Mouse (Mus musculus): ENCODE measurements around the gene H2afz.
"Not testable (repeated sequence)": the region's sequence is repeated elsewhere in the genome, so short reads cannot be mapped to it uniquely, and the experiment has no call there.

The H2afz gene

DNA sequence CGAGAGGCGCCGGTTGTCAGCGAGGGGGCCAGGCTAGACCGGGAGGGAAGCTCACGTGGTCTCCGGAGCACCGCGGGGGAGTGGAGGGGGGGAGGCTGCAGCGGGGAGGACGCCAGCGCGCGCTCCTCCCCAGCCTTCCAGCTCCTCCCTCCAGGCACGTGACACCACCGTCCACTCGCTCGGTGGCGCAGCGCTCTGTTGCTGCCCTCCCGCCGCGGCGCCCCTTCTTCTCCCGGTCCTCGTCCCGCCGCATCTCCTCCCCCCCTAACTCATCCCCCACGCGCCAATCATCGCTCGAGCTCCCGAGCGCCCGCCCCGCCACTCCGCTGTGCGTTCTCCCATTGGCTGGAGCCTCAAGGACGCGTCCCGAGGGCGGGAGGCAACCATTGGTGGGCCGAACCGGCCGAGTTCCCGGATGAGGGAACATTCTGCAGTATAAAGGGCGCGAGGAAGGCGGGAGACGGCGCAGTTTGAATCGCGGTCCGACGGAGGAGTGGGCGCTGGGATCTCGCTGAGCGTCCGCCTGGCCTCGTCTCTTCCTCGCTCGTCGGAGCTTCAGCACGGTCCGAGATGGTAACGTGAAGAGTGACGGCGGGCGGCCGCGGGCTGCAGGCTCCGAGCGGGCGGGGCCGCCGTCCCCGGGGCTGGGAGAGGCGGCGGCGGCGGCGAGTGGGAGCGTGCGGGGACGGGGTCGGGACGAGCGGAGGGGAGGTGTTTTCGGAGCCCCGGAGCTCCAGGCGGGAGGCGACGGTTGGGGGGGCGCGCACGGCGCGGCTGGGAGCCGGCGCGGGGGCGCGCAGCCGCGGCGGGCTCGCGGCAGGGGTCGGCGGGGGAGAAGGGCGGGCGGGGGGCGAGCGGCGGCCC, at the start of gene H2afz:
Gene H2afz, plus strand, starts transcription at position 364 of the 864 bp plus-strand sequence.
- peak; percentile 96 to 97 for DNase-seq

DNA sequence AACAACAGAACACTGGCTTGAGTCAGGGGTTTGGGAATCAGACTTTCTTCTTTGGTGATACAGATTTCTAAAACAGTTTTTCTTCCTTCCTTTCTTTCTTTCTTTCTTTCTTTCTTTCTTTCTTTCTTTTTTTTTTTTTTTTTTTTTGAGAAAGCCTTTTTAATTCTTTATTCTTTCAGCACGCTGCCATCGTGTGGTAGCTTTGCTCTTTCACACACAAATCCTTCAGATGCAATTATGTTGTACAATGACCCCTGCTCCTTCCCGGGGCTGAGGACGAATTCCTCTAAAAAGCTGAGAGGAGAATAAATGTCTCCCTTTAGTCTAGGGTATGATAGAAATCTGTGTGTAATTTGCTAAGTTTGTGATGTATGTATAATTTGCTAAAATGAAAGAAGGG, 45.6 kb upstream of the H2afz start:
- no peak for DNase-seq

DNA sequence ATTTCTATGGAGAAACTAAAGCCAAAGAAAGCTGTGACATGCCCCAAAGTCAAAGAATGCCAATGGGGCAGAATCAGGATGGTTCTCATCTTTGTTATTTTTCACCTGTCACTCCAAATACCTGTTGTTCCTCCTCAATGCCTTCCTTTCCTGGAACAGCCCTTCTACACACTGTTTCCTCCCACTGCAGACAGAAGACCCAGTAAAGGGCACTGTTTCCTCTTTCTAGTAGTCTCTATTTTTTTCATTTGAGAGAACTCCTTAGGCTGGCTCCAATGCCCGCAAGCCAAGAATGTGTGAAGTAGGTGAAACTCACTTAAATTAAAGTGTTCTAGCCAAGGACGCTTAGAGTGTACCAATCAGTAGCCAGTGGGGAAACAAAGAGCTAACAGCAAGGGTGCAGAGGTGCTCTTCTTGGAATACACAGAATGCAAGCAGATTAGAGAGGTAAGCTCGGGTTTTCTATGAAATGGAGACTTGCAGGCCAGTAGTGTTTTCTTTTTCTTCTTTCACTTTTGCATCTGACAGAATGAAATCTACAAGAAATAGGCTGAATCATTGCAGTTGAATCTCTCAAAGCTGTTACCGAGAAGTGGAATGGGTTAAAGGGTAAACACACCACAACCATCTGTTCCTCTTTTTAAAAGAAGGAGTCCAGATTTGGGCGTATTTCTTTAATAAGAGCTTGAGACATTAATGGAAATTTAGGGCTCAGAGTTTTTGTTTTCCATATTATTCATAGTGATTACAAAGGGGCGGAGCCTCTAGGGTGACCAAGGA, 43.4 kb upstream of the H2afz start:
- DNase-seq, result no peak

GRCm38 (mm10) chr3:137823317-137823716, 41.0 kb upstream of the H2afz start:
- no peak for DNase-seq

DNA sequence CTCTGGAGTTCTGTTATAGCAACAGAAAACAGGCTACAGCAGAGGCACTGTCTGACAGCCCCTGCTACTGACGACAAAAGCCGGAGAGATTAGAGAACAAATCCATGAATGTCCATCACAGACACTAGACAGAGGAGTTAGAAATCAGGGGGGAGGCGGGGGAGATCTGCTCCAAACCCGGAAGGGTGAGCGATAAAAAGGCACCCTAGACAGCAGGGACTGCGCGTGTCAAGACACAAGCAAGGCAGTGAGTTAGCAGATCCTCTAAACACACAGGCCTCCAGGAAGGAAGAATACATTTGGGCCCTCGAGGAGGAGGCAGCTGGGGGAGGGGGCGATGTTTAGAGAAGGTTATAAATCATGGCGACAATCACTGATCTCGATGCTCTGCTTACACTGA, 36.6 kb upstream of the H2afz start:
- DNase-seq, result no peak

DNA sequence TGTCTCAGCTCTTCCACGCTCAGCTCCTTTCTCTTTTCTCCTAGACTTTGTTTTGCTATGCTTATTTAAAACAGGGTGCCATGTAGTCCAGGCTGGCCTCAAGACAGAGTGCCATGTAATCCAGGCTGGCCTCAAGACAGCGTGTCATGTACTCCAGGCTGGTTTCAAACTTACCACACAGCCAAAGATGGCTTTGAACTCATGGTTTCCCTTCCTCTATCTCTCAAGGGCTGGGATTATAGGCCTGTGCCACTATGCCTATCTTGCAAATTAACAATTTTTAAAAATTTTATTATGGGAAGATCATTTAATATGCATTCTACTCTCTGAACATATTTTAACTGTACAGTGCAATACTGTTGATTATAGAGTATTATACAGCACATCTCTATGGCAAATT, 33.1 kb upstream of the H2afz start:
- no peak for DNase-seq

DNA sequence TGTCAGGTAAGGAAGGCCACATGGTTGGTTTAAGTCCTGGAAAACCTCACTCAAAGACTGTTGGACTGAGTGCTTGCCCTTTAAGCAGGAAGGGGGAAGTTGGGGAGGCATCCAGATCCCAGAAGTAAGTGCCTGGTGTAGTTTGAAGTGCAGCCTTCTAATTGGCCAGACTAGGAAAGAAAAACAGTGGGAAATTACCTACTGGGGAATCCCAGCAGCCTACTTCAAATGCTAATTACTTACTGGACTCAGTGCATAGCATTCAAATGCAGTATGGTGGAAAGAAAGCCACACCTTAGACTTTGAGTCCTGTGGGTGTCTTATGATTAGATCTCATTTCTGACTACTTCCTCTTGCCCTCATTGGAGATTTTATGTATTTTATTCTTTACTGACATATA, 31.2 kb upstream of the H2afz start:
- DNase-seq, result no peak

- no peak for DNase-seq
Observed at GRCm38 (mm10) chr3:137833698-137834097, 30.6 kb upstream of the H2afz start.

- no peak for DNase-seq
Observed at GRCm38 (mm10) chr3:137836543-137836942, 27.7 kb upstream of the H2afz start.

GRCm38 (mm10) chr3:137838160-137838559, 26.1 kb upstream of the H2afz start:
- no peak for DNase-seq

- no peak for DNase-seq
Observed at GRCm38 (mm10) chr3:137842944-137843343, 21.3 kb upstream of the H2afz start.

GRCm38 (mm10) chr3:137844263-137844662, 20.0 kb upstream of the H2afz start:
- no peak for DNase-seq

DNA sequence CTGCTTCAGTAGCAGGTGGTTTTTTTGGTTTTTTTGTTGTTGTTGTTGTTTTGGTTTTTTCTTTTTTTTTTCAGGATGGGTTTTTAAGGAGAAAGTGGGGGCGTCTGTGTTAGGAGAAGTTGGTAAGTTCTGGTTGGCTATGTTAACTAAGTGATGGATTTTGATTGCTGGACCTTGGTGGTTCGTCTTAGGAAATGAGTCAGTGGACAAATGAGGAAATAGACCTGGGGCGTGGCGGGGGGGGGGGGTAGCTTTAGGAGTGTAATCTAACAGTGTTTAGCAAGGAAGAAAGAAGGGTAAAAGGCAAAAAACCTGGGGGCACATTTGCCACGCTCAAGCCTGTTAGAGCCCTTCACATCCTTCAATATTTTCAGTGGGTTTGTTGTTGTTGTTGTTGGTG, 17.7 kb upstream of the H2afz start:
- DNase-seq, result no peak

DNA sequence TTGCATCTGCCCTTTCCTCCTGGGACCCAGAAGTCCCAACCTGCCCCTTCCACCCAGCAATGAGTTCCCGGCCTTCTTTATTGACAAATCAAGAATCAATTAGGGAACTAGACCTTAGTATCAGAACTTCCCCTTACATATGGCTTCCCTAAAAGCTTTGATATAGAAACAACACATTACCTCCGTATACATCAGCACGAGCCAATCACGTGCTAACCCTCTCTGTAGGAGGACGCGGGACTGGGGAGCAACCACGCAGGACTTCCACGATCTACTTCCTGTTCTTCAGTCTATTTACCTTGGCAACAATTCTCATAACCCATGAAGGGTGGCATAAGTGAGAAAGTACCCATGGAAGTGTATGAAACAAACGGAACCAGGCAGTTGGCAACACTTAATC, 15.9 kb upstream of the H2afz start:
- DNase-seq, result no peak

DNA sequence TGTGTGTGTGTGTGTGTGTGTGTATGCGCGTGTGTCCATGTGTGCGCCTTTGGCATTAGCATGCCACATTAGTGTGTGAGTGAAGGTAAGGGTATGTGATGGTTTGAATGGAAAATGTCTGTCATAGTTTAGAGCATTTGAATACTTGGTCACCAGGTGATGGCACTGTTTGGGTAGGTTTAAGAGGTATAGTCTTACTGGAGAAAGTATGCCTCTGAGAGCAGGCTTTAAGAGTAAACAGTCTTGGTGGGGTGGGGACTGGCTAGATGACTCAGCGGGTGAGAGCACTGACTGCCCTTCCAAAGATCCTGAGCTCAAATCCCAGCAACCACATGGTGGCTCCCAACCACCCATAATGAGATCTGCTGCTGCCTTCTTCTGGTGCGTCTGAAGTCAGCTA, 14.6 kb upstream of the H2afz start:
- no peak for DNase-seq

DNA sequence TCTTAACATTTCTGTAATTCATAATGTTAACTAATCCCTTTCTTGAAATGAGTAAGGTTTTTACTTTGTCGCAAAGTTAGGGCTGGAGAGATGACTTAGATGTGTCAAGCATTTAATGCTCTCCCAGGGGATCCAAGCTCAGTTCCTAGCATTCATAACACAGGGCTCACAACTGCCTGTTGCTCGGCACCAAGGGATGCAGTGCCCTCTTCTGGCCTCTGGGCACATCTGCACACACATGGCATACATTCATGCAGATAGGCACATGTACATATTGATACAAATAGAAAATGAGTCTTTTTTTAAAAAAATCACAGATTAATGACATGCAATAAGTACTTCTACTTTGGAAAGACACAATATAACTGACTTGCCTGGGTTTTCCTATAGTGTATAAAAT, 13.1 kb upstream of the H2afz start:
- DNase-seq, result no peak

DNA sequence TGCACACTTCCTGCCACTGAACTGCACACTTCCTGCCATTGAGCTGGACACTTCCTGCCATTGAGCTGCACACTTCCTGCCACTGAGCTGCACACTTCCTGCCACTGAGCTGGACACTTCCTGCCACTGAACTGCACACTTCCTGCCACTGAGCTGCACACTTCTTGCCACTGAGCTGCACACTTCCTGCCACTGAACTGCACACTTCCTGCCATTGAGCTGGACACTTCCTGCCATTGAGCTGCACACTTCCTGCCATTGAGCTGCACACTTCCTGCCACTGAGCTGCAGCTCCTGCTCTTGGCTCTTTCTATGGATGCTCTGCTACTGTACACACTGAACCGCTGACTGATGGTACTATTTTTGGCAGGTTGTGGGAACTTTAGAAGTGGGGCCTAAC, 11.3 kb upstream of the H2afz start:
- DNase-seq, result not testable (repeated sequence)

GRCm38 (mm10) chr3:137855328-137855727, 9.0 kb upstream of the H2afz start:
- no peak for DNase-seq

GRCm38 (mm10) chr3:137856061-137856460, 8.2 kb upstream of the H2afz start:
- no peak for DNase-seq

GRCm38 (mm10) chr3:137860394-137861170, 3.7 kb upstream of the H2afz start:
- DNase-seq, result no peak

- DNase-seq, result no peak
Observed at GRCm38 (mm10) chr3:137861436-137861835, 2.9 kb upstream of the H2afz start.

DNA sequence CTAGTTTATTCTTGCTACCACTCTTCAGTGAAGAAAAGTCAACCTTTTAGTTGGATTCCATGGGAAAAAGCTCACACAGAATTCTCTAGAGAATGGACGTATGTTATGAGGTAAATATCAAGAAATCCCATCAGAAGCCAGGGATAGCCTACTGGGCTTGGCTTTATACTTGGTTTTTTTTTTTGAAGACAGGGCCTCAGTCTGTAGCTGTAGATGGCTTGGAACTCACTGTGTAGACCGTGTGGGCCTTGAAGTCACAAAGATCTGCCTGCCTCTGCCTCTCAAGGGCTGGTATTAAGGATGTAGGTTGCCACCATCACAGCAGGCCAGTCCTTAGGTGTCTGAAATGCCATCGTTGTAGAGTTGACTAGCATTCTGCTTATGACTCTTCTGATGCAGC, 1.7 kb upstream of the H2afz start:
- DNase-seq, result no peak

DNA sequence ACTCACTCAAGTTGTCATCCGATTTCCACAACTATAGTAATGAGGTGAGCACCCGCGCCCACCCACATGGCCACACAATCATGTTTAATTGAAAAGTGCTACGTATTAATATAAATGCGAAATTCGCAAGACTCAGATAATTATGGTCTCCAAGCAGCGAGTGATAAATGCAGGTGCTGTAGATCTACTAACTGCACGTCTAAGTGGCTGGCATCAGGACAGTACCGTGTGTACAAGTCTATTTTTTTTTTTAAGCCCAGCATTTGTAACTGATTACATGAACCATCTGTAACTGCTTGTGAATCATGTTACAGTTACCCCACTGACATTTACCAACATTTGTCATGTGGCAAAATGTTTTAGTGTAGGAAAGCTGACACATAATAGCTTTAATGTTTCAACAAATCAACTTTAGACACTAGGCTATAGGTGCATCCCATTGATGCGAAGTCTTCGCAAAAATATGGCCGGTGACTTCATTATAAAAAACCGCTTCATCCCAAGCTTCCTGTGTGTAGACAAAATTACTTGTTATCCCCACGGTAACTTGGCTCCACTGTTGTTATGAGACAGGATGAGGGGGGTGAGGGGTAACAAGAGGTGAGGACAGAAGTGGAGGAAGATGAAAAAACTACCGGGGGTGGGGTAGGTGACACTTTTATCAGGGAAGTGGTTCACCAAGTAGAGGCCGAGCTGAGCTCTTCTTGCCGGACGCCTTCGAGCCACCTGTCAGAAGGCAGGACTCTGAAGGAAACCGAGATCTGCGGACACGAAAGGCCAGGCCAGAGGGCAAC, 760 bp upstream of the H2afz start:
- DNase-seq, result no peak

Data from B cell, adult 2 months (primary cell).